In genomic region chr1:180811596-180812462, GRCm38 (mm10) we compare ENCODE assay signal across 8 mouse cellular contexts. TPM values are rescaled to one million over a fixed set of nuclear protein-coding genes. Genes with fewer than 3 reads are reported as not detected.
DNase-seq lines count a peak whose midpoint lies in the region; ATAC-seq and TF ChIP-seq lines count a peak whose summit lies in the region.

No protein-coding gene starts in this region.

- dilution Hi-C loops in CH12.LX (cut with MboI; ENCODE audit: extremely low pct_ligation_motif_present, extremely low pct_unique_long_range_greater_than_20kb, low sequenced_read_pairs): no loop called here

- no peak for TF ChIP-seq RAD21 in CH12.LX (IDR thresholded peaks at IDR 0.05; ENCODE audit: low read depth, low read length)

- H3K9ac ChIP-seq in heart, embryonic 12.5 days: peak overlapping the region; percentile 100
- H3K9ac ChIP-seq in CH12.LX (ENCODE audit: insufficient read depth, low read depth): peak overlapping the region; percentile 99
- peak overlapping the region; percentile 100 for H3K9ac ChIP-seq in embryonic facial prominence, embryonic 13.5 days
- peak overlapping the region; percentile 91 for H3K9ac ChIP-seq in intestine, postnatal 0 days (ENCODE audit: low read depth, low read length)

- H3K27me3 ChIP-seq in heart, embryonic 12.5 days (replicated peaks): no peaks in the 10 kb centered on the region
- peaks cover 19% of the 10 kb centered on the region for H3K27me3 ChIP-seq in CH12.LX (replicated peaks)
- H3K27me3 ChIP-seq in embryonic facial prominence, embryonic 13.5 days: no peaks in the 10 kb centered on the region
- H3K27me3 ChIP-seq in intestine, postnatal 0 days (replicated peaks; ENCODE audit: control insufficient read depth, insufficient read depth, low read length): no peaks in the 10 kb centered on the region
- no peaks in the 10 kb centered on the region for H3K27me3 ChIP-seq in midbrain, embryonic 10.5 days (ENCODE audit: low read depth, poor library complexity, severe bottlenecking)

- no peak for DNase-seq in heart, adult 8-10 months (ENCODE audit: low spot score)
- peak; percentile 56 for DNase-seq in CH12.LX (ENCODE audit: extremely low read depth)
- no peak for DNase-seq in midbrain, embryonic 10.5 days (ENCODE audit: low spot score)
- DNase-seq in urinary bladder, adult 18-20 months (ENCODE audit: low spot score in 2 of 2): no peak

- H3K27ac ChIP-seq in heart, embryonic 12.5 days (ENCODE audit: poor library complexity, severe bottlenecking): peak overlapping the region; percentile 100
- peak overlapping the region; percentile 92; the same call in 1 of the 2 replicates for H3K27ac ChIP-seq in CH12.LX (ENCODE audit: insufficient read depth, low read depth)
- H3K27ac ChIP-seq in embryonic facial prominence, embryonic 13.5 days: peak overlapping the region; percentile 100
- peak overlapping the region; percentile 96 for H3K27ac ChIP-seq in intestine, postnatal 0 days (ENCODE audit: low read depth, low read length)
- H3K27ac ChIP-seq in midbrain, embryonic 10.5 days (replicated peaks): peak overlapping the region; percentile 100

- H3K79me2 ChIP-seq in CH12.LX (replicated peaks; ENCODE audit: control insufficient read depth, extremely low read depth, insufficient read depth, poor library complexity, severe bottlenecking): peaks cover 50% of the 10 kb centered on the region

- TF ChIP-seq CTCF in CH12.LX (conservative IDR thresholded peaks at IDR 0.05 in 1 of 2, IDR thresholded peaks at IDR 0.05 in 1 of 2; ENCODE audit: low read depth in 2 of 2, low read length in 2 of 2): peak; percentile 39 to 70
- TF ChIP-seq CTCF in intestine, postnatal 0 days (IDR thresholded peaks at IDR 0.05; ENCODE audit: low read depth): peak; percentile 75

- peaks cover 32% of the 10 kb centered on the region for H3K36me3 ChIP-seq in heart, embryonic 12.5 days
- H3K36me3 ChIP-seq in CH12.LX (replicated peaks in 1 of 2; ENCODE audit: control insufficient read depth in 1 of 2, insufficient read depth in 1 of 2, low read length in 1 of 2): peaks cover 27 to 37% of the 10 kb centered on the region in 2 experiments
- peaks cover 36% of the 10 kb centered on the region for H3K36me3 ChIP-seq in embryonic facial prominence, embryonic 13.5 days
- peaks cover 34% of the 10 kb centered on the region for H3K36me3 ChIP-seq in intestine, postnatal 0 days (ENCODE audit: control insufficient read depth, insufficient read depth)
- H3K36me3 ChIP-seq in midbrain, embryonic 10.5 days: peaks cover 47% of the 10 kb centered on the region

- H3K4me2 ChIP-seq in heart, embryonic 12.5 days: peak overlapping the region; percentile 53
- H3K4me2 ChIP-seq in CH12.LX (ENCODE audit: insufficient read depth, low read depth, poor library complexity, severe bottlenecking): peak overlapping the region; percentile 41; the same call in 1 of the 2 replicates
- H3K4me2 ChIP-seq in embryonic facial prominence, embryonic 13.5 days: peak overlapping the region; percentile 61
- peak overlapping the region; percentile 60 for H3K4me2 ChIP-seq in intestine, postnatal 0 days (replicated peaks; ENCODE audit: low read depth)

- ATAC-seq in heart, embryonic 12.5 days (ENCODE audit: insufficient number of reproducible peaks, low FRiP score): no peak
- no peak for ATAC-seq in embryonic facial prominence, embryonic 13.5 days (ENCODE audit: insufficient number of reproducible peaks, insufficient read depth, low FRiP score, low TSS enrichment, low read depth)
- ATAC-seq in intestine, postnatal 0 days: no peak
- ATAC-seq in granulocyte monocyte progenitor cell, adult 5-6 weeks (replicated peaks; ENCODE audit: poor library complexity, severe bottlenecking): no peak

- H3K4me3 ChIP-seq in heart, embryonic 12.5 days: peak overlapping the region; percentile 93
- H3K4me3 ChIP-seq in CH12.LX (replicated peaks in 1 of 3; ENCODE audit: low read depth in 2 of 3, low read length in 2 of 3, poor library complexity in 1 of 3): peak overlapping the region; percentile 76 to 96 (median 84)
- H3K4me3 ChIP-seq in embryonic facial prominence, embryonic 13.5 days: peak overlapping the region; percentile 95
- peak overlapping the region; percentile 71 for H3K4me3 ChIP-seq in intestine, postnatal 0 days (ENCODE audit: low read depth, low read length)
- peak overlapping the region; percentile 93 for H3K4me3 ChIP-seq in midbrain, embryonic 10.5 days

- in situ Hi-C loops in CH12.LX (cut with MboI; ENCODE audit: low pct_ligation_motif_present, low pct_unique_long_range_greater_than_20kb, low sequenced_read_pairs): no loop called here

- peaks cover 34% of the 10 kb centered on the region for H3K4me1 ChIP-seq in heart, embryonic 12.5 days (replicated peaks)
- peaks cover 5 to 24% of the 10 kb centered on the region in 2 experiments; a peak in 3 of 4 replicates for H3K4me1 ChIP-seq in CH12.LX (ENCODE audit: control insufficient read depth in 1 of 2, insufficient read depth in 2 of 2)
- H3K4me1 ChIP-seq in embryonic facial prominence, embryonic 13.5 days: peaks cover 47% of the 10 kb centered on the region
- 0 out of 2 replicates have a peak, but pooled peaks cover 4% of the 10 kb centered on the region for H3K4me1 ChIP-seq in intestine, postnatal 0 days (replicated peaks; ENCODE audit: control insufficient read depth, insufficient read depth, low read length)
- peaks cover 44% of the 10 kb centered on the region for H3K4me1 ChIP-seq in midbrain, embryonic 10.5 days

- H3K9me3 ChIP-seq in heart, embryonic 12.5 days (replicated peaks): no peaks in the 10 kb centered on the region
- no peaks in the 10 kb centered on the region for H3K9me3 ChIP-seq in CH12.LX (replicated peaks; ENCODE audit: low read length)
- no peaks in the 10 kb centered on the region for H3K9me3 ChIP-seq in embryonic facial prominence, embryonic 13.5 days
- H3K9me3 ChIP-seq in intestine, postnatal 0 days (ENCODE audit: control insufficient read depth): no peaks in the 10 kb centered on the region
- H3K9me3 ChIP-seq in midbrain, embryonic 10.5 days (replicated peaks): no peaks in the 10 kb centered on the region

- no peak for TF ChIP-seq EP300 in CH12.LX (IDR thresholded peaks at IDR 0.05; ENCODE audit: low read length)

- 5% methylated on average over 27 of the region's 27 CpGs for WGBS in heart, embryonic 12.5 days
- WGBS in embryonic facial prominence, embryonic 13.5 days: 2% methylated on average over 27 of the region's 27 CpGs
- 2% methylated on average over 27 of the region's 27 CpGs for WGBS in intestine, postnatal 0 days
- 9% methylated on average over 27 of the region's 27 CpGs for WGBS in midbrain, embryonic 10.5 days

- TF ChIP-seq POLR2A in CH12.LX (IDR thresholded peaks at IDR 0.05; ENCODE audit: low read depth, low read length): no peak

TF ChIP-seq in CH12.LX, 34 proteins besides CTCF, POLR2A, EP300 and RAD21:
- TF ChIP-seq PAX5 (IDR thresholded peaks at IDR 0.05; ENCODE audit: low read length) (no peak), ZNF384 (IDR thresholded peaks at IDR 0.05; ENCODE audit: low read depth, low read length) (peak; percentile 69)
TF ChIP-seq in CH12.LX: peak in this region for 1.

RNA-seq across cellular contexts. Expression of gene H3f3a, which starts 1.9 kb away (rescaled TPM):
- polyA plus RNA-seq in heart, embryonic 12.5 days (2016; fragmentation: Nextera tagmentation; extraction: Ambion mirVana): 1,616 and 1,670 TPM in 2 replicates
- total RNA-seq in heart, adult 8-10 months (2022): 100 to 1,000 TPM; 363 to 431 (median 376) TPM
- 571 and 590 TPM in 2 replicates for total RNA-seq in CH12.LX (2012; rRNA removed)
- total RNA-seq in CH12.LX (2014; rRNA removed): 1,420 and 1,540 TPM in 2 replicates
- polyA plus RNA-seq in CH12.LX (2012; ENCODE audit: insufficient read length, low read depth): 629 and 715 TPM in 2 replicates
- polyA plus RNA-seq in embryonic facial prominence, embryonic 13.5 days (2015; fragmentation: Nextera tagmentation; extraction: Ambion mirVana): 2,801 and 3,318 TPM in 2 replicates
- polyA plus RNA-seq in intestine, postnatal 0 days (2015; fragmentation: Nextera tagmentation; extraction: Ambion mirVana): 1,056 and 1,104 TPM in 2 replicates
- polyA plus RNA-seq in midbrain, embryonic 10.5 days (2016; fragmentation: Nextera tagmentation; extraction: Ambion mirVana): 2,611 and 2,764 TPM in 2 replicates
- total RNA-seq in granulocyte monocyte progenitor cell, adult 5-6 weeks (2014; fragmentation: Nextera tagmentation): 1,208 and 1,212 TPM in 2 replicates
- 1,574 and 1,754 TPM in 2 replicates for total RNA-seq in granulocyte monocyte progenitor cell, adult 5-6 weeks (2017)

RNA-seq across cellular contexts. Expression of gene Sde2, which starts 39.1 kb away (rescaled TPM):
- 30.7 and 32.3 TPM in 2 replicates for polyA plus RNA-seq in heart, embryonic 12.5 days (2016; fragmentation: Nextera tagmentation; extraction: Ambion mirVana)
- 10 to 100 TPM; 10.1 to 12.9 (median 11.0) TPM for total RNA-seq in heart, adult 8-10 months (2022)
- 24.7 and 26.3 TPM in 2 replicates for total RNA-seq in CH12.LX (2012; rRNA removed)
- total RNA-seq in CH12.LX (2014; rRNA removed): 25.1 and 28.0 TPM in 2 replicates
- polyA plus RNA-seq in CH12.LX (2012; ENCODE audit: insufficient read length, low read depth): 33.2 and 34.6 TPM in 2 replicates
- 36.0 and 42.7 TPM in 2 replicates for polyA plus RNA-seq in embryonic facial prominence, embryonic 13.5 days (2015; fragmentation: Nextera tagmentation; extraction: Ambion mirVana)
- polyA plus RNA-seq in intestine, postnatal 0 days (2015; fragmentation: Nextera tagmentation; extraction: Ambion mirVana): 13.3 and 16.7 TPM in 2 replicates
- polyA plus RNA-seq in midbrain, embryonic 10.5 days (2016; fragmentation: Nextera tagmentation; extraction: Ambion mirVana): 39.0 and 42.1 TPM in 2 replicates
- total RNA-seq in granulocyte monocyte progenitor cell, adult 5-6 weeks (2014; fragmentation: Nextera tagmentation): 18.0 and 23.5 TPM in 2 replicates
- total RNA-seq in granulocyte monocyte progenitor cell, adult 5-6 weeks (2017): 29.5 and 29.8 TPM in 2 replicates
